Mouse (Mus musculus) heart, postnatal 25 days (tissue): ENCODE measurements around the gene Myog. TPM values are rescaled to one million over a fixed set of nuclear protein-coding genes. Genes with fewer than 3 reads are reported as not detected.

Source experiments
- DNase-seq: peaks from one replicate; pipeline ENCODE4 v3.0.0; 2022; ENCODE audit warnings: low spot score
- intact Hi-C: fragments of 180-260 bp; cut with DNase I; formaldehyde crosslinking; loops from one replicate; pipeline ENCODE4 v1.15.1; 2025
- total RNA-seq, 2 experiments: library from RNA; stranded (reverse); gene quantifications; 2 replicates each; pipeline ENCODE4 v1.2.3; 2021

The Myog gene
- total RNA-seq, 2 experiments from 2014 or later = not detected

DNA sequence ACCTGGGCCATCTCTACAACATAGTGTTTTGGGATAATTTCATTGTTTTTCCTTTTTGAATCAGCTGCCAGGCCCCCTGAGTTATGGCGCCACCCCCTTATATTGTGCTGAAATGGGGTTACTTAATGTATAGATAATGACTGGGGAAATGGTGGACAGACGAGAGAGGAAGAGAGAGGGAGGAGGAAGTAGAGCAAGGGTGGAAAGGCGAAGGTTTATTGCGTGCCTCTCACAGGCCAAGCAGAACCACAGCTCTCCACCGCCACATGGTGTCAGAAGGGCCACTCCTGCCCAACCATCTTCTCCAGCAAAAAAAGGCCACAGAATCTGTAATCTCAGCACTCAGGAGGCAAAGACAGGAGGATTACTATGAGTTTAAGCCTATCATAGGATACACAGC is 25.4 kb downstream of the Myog start:
- DNase-seq = no peak
- intact Hi-C loops = no loop called here

DNA sequence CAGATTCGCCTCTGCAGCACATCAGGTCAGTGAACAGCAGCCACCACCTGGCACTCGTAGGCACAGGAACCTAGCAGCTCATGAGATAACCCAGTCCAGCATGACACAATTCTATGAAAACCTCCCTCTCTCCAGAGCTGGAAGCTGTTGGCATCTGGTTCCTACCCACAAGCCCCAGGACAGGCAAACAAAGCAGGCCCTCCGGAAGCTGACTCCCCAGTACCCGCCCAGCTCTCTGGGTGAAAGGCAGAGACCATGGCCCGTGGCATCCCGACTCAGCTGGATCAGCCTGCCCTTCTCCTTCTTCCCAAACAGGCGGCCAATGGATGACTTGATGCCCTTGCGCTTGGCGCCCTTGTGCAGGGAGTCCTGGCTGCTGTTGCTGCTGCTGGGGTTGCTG is 26.6 kb downstream of the Myog start:
- intact Hi-C loops = no loop called here
- no peak for DNase-seq

DNA sequence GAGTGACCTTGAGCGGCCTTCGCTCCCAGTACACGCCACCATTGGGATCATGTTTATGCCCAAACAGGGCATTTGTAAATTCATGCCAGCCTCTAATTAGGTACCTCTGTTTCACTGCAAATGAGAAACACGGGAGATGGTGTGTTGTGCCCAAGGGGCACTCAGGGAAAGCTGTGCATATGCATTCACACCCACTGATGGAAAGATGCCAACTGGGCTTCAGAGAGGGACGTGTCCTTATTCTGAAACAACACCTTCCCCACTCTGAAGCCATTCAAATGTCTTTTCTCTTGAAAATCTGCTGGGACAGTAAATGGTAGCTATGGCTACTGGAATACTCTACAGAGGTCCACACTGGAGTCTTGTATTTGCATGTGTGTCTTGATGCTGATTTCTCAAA is 28.5 kb downstream of the Myog start:
- no peak for DNase-seq
- intact Hi-C loops = no loop called here

DNA sequence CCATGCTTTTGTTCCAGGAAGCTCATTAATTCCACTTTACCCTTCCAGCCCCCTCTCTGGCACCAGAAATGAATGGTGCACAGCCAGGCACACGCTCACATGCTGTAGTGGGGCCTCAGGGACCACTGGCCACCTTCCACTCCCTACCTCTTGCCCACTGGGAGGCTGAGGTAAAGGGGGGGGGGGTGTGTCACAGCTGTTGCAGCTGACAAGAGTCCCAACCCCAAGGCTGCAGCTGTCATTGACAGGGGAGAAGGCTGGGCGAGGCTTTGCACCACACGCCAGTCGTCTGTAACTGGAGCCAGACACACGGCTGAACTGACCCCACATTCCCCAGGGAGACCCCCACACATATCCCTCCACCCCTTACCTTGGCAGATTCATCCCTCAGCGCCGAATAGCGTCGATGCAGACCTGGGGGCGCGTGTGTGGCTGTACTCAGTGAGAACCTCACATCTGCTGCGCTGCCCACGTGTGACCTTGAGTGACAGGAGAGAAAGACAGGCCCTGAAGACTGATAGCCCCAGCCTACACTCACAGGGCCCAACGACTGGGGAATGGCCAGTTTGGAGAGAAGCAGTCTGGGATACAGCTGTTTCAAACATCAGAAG is 31.0 kb downstream of the Myog start:
- intact Hi-C loops = loop anchor here (5.0 kb wide), 1 partner anchor 123 kb away; no protein-coding TSS in a partner anchor
- DNase-seq = no peak

DNA sequence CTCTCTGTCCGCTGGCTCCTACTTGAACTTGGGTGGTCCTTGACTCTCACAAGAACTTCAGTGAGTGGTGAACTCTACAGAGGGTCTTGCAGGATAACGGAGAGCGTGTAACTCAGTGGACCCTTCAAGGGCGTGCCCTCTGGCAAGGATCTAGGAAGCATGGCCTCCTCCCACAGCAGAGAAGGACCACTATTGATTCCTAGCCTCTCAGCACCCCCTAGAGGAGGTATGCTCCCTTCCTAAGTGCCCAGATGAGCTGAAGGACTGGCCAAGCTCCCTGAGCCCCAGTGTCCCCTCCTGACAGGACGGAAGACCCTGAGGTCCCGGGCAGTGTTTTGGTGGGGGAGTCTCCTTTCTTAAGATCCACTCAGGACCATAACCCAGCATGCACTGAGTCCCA is 32.8 kb downstream of the Myog start:
- intact Hi-C loops = loop anchor here (2.0 to 5.0 kb wide), 3 partner anchors 78 to 170 kb away; no protein-coding TSS in a partner anchor
- no peak for DNase-seq

DNA sequence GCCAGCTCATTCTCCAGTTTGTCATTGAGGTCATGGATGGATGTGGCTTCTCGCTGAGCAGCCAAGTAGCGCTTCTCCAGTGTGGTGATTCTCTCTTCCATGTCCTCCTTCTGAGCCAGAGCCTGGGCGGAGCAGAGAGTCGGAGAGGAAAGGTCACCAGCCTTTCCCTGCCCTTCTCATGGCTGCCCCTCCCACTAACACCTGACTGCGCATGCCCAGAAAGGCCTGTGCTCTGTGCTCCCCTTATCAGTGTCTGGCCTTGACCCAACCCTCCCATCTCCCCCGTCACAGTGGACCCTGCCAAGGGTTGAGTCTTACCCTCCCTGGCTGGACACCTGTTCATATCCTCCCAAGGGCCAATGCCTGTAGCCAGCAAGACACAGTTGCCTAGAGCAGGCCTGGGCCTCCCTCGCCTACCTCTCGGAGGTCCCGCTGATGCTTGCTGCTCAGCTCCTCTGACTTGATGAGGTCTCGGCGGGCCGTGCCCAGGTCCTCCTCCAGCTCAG is 37.1 kb downstream of the Myog start:
- intact Hi-C loops = no loop called here

DNA sequence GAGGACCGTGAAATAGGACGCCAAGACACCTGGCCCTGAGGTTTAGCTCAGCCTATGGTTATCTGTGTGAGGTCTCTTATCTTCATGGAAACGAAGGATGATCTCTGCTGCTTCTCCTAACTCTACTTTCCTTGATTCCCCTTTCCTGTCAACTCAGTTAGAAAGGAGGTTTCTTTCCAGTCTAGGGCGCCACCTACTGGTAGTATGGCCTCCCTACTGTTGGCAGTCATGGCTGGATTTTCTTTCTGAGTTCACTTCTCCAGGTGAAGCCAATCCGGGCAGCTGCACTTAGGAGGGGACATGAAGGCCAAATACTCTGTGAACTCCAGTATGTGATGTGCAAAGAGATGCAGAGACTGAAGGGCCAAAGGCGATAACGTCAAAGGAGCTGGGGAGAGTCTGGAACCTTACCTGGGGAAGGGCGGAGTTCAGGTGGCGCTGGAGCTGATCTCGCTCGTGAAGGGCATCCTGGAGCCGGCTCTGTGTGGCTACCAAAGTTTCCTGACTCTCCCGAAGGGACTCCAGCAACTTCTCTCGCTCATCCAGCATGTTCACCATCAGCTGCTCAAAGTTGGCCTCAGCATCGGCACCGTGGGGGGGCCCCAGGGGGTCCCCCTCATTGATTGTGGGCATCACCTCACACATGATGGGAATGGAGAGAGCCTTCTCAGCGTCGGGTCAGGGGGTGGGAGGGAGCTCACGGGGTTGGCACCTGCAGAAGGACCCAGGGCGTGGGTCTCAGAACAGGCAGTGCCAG is 42.3 kb downstream of the Myog start:
- DNase-seq = no peak
- intact Hi-C loops = loop anchor here (1.0 to 5.0 kb wide), 3 partner anchors 181 to 275 kb away; no protein-coding TSS in a partner anchor

More for the DNA sequence above, 37.1 kb downstream of the Myog start:
- DNase-seq = no peak

DNA sequence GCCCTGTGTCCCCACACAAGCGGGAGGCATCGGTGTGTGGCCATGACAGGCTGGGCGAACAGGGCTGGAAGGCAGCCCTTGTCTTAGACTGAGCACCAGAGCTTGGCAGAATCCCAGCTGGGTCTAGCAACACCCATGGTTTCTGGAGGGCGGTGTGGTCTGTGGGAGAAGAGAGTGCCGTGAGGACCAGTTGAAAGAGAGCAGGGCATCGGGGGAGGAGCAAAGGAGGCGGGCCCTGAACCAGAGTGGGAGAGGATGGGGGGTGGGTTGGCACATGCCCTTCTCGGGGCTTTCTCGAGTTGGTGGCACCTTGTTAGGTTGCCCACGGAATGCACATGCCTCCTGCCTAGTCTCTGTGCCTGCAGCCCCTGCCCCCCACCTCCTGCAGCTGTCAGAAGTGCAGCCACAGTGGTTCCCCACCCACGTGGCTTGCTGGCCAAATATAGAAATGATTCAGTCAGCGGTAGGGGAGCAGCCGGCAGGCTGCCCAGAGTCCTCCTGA is 43.0 kb downstream of the Myog start, which contains the start of gene Ppfia4:
Gene Ppfia4, minus strand, starts transcription at position 159 of the 502 bp plus-strand sequence.
- intact Hi-C loops = loop anchor here (1.0 to 5.0 kb wide), 3 partner anchors 182 to 276 kb away; no protein-coding TSS in a partner anchor
- no peak for DNase-seq

DNA sequence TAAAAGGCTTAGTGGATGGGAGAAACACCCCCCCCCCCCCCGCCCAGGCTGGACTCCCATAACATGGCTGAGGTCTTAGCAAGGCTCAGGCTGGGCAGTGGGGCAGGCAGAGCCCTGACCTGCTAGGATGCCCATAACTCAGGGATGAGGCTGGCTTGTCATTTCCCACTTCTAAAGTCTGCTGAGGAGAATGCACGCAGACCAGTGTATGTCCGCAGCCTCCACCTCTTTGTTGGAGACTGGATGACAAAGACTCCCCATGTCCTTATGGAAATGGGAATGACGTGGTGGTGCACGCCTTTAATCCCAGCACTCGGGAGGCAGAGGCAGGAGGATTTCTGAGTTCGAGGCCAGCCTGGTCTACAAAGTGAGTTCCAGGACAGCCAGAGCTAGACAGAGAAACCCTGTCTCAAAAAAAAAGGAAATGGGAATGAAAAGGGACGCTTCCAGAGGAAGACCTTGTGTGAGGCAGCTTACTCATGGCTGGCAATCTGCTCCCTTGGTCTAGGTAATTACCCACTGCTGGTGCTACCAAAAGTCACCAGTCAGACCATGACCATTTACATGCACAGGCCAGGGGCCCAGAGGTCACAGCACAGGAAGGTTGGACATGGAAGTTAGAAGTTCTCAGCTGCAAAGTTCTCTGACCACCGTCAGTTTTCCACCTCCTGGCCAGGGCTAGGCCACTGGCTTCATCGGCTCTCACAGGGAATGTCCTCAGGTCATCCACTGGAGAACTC is 43.8 kb downstream of the Myog start:
- DNase-seq = no peak
- intact Hi-C loops = loop anchor here (5.0 kb wide), 2 partner anchors 211 to 276 kb away; no protein-coding TSS in a partner anchor

DNA sequence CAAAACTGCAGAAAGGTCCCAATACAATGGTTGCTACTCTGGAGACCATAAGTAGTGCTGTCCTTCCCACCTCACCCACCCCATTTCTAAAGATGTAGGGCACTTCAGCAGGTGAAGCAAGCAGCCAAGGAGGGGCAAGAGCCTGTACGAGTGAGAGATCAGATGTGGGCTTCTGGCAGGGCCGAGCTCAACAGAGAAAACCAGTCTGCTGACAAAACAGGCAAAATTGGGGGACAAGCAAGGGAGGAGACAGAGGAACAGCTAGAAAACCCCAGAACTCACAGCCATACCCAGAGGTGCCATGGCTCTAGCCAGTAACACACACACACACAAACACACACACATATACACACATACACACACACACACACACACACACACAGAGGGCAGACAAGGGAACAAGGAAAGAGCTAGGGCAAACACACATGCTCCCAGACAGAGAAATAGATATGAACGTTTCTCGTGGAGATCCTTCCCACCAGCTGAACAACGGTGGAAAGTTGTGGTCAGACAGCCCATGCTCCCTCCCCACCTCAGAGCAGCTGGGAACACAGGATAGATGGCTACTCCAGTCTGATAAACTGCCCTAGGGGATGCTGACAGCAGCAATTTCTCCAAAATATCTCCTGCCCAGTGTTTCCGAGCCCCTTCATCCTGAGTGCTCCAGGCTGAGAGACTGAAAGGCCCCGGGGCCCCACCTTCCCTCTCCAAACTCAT is 44.5 kb downstream of the Myog start:
- DNase-seq = no peak
- intact Hi-C loops = loop anchor here (5.0 kb wide), 2 partner anchors 212 to 277 kb away; no protein-coding TSS in a partner anchor

DNA sequence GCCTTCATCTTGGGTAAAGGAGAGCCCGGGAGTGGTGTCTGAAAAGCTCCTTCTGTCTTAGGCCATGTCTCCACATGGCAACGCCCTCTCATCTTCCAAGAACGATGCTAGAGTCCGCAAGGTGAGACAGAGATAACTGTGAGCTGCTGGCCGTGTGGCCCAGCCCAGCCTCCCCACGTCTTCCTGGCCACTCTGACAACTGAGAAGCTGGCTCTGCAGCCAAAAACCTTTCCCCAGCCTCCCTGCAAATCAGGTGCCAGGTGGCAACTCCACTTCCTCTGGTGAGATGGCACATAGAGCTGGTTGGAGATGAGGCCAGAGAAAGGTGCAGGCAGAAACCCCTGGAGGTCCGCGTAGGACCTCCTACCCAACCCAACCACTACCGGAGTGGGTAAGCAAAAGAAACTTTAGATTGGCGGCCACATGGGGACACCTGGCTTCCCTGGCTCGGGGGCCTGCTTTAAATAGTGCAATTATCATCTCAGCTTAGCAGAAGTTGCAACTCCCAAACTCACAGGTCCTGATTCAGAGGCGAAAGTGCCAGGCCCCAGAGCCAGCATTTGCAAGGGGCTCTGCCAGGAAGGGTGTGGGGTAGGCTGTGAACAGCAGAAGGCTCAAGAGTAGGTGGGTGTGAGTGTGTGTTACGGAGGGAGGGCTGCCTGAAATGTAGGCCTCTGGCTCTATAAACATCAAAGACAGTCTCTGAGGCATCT is 45.6 kb downstream of the Myog start:
- intact Hi-C loops = no loop called here

DNA sequence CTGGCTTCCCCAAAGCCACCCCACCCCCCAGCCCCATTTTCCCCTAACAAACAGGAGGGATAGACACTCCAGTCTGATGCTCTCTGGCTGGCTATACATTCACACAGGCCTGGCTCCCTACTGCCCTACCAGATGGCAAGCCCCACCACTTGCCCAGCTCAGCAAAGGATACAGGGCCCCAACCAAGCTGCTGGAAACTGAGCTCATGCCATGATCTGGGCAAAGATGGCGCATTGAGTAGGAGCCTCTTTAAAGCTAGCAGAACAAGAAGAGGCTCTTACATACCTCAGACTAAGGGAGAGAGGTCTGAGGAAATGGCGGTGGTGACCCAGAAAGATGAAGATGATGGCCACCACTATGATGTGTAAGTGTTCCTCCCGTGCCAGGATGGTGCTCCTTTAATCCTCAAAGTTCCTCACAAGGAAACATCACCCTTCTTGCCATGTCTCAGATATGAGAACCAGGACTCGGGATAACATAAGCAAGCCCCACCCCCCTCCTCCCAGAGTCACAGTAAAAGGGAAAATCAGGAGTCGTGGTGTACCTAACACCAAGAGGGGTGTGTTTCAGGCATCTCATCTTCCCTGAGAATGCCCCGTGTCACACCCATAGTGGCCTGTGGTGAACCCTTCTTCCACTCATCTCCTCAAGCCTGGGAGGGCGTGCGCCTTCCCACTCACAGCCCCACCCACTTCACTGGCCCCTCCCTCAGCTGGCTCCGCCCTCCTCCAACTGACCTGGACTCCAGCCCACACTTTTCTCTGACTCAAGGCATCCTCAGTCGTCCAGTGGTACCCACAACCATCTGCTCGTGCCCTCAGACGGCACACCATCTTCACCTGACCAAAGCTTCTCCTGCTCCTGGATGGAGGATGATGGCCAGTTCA is 46.4 kb downstream of the Myog start:
- intact Hi-C loops = no loop called here
- no peak for DNase-seq

More for the DNA sequence above, 45.6 kb downstream of the Myog start:
- no peak for DNase-seq

DNA sequence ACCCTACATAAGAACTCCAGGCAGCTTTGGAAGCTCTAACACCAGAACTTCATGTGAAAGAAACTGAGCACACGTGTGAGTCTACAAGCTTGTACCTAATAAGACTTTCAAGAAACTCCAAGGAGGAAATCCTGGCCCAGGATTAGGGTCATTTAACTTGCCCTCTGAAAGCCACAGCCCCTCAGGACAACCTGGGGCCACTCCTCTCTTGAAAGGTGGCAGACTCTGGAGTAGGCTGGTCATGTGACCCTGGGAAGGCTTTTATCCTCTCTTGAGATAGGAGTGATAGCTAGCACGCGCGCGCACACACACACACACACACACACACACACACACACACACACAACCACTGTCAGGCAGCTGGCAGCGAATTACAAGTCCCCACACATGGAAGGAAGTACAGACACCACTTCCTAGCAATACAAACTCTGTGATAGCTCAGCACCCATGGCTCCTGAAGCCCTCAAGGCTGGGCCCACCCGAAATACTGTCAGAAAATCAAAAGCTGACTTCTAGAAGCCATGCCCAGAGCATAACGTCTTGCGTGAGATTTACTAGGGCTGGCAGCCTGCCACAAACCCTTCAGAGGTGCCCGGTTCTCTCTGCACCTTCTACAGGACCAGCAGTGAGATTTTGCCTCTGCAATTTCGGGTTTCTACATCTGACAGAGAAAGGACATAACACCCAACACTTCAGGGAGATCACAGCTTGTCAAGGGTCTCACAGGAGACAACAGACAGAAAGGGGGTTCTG is 47.3 kb downstream of the Myog start:
- no peak for DNase-seq
- intact Hi-C loops = no loop called here

DNA sequence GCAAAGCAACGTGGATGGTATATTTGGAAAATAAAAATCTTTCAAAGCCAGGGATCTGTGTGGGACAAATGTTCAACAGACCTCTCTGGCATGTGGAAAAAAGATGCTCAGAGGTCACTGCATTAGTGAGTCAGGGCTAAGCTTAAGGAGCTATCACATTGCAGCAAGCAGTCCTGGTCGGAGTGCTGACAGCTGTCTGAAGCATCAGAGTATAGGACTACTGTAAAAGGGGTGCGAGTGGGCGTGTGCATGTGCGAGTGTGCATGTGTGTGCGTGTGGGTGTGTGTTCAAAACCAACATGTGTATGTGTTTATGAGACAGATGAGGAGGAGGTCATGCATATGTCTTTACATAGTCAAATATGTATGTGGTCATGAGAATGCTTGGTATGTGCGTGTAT is 49.4 kb downstream of the Myog start:
- no peak for DNase-seq
- intact Hi-C loops = no loop called here

DNA sequence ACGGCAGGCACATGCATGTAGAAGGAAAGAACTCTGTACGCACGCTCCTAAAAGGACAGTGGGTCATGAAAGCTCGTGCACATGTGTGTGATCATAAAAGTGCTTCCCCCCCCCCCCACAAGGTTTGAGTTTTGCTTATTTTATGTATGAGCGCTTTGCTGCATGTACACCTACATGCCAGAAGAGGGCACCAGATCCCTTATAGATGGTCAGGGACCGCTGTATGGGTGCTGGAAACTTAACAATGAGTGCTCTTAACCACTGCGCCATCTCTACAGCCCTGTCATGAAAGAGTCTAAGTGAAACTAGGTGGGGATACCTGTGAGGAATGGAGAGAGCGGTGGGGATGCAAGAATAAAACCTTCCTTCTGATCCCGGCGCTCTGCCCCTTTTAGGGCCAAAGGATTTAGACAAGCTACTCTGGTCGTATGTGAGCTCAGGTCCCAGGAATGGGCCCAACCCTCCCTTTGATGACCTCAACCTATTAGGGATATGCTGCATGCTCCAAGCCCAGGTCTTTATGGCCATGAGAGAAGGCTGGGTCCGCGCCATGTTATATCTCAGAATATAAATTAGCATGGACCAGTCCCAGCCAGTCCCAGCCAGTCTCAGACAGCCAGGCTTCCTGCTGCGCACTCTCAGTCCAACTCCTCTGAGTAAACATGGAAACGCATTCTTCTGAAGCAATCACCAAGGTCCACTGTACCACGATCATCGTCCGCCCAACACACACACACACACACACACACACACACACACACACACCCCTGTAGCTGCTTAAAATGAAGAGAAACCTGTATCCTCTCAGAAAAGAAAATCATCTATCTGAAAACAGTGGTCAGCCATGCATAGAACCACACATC is 50.2 kb downstream of the Myog start:
- DNase-seq = no peak
- intact Hi-C loops = no loop called here

DNA sequence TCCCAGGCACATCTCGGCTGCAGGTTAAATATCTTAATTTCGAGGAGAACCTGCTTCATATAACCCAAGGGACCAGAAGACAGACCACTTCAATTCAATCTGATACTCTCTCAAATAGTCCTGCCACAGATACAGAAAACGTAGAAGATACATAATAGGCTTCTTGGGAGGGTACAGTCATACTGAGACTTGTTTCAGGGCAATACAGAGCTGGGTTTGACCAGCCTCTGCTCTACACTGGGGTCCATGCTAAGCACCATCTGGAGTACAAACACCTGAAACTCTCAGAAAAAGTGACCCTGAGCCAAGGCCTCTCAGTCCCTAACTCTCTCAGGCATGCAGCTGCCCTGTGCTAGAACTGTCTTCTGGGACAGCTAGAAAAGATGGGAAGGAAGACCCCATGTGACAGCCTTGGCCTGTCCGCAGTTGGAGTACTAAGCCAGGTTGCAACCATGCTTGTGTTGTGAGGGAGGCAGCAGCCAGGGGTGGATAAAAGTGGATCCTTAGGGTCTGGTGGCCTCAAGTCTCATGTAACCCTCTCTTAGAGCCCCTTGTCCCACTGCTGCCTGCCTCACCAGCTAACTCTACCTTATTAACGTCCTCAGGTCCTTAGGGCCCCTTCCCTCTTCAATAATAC is 52.0 kb downstream of the Myog start:
- intact Hi-C loops = no loop called here
- DNase-seq = no peak
